Mouse (Mus musculus) hindbrain, embryonic 13.5 days (tissue): Measurements from ENCODE around the gene Znrf1. TPM values are rescaled to one million over a fixed set of nuclear protein-coding genes. Genes with fewer than 3 reads are reported as not detected.
A peak's percentile ranks its signal among the peaks of the same experiment; 100 is the strongest.

Source experiments
- ATAC-seq: fragments of 200-750 bp; cut with Nextera tagmentation; 2 replicates; pipeline ENCODE4 v1.8.0; 2017; ENCODE audit warnings: moderate TSS enrichment; ENCODE audit not compliant: low FRiP score
- H3K27ac ChIP-seq: fragments of 300-500 bp; sonication (generic); 2 replicates; pipeline ENCODE4 v1.5.1; 2015; ENCODE audit warnings: inconsistent platforms, mild to moderate bottlenecking, moderate library complexity
- H3K27me3 ChIP-seq: fragments of 300-500 bp; sonication (generic); 2 replicates; pipeline ENCODE4 v1.6.1; 2015; ENCODE audit warnings: mild to moderate bottlenecking, inconsistent platforms
- H3K36me3 ChIP-seq: fragments of 300-500 bp; sonication (generic); 2 replicates; pipeline ENCODE4 v1.6.1; 2015; ENCODE audit warnings: mild to moderate bottlenecking, inconsistent platforms
- H3K4me1 ChIP-seq: fragments of 300-500 bp; sonication (generic); replicated peaks from 2 replicates; pipeline ENCODE4 v1.6.1; 2015; ENCODE audit warnings: inconsistent platforms
- H3K4me2 ChIP-seq: fragments of 300-500 bp; sonication (generic); 2 replicates; pipeline ENCODE4 v1.6.1; 2015; ENCODE audit warnings: inconsistent platforms, mild to moderate bottlenecking, moderate library complexity
- H3K4me3 ChIP-seq: fragments of 300-500 bp; sonication (generic); 2 replicates; pipeline ENCODE4 v1.5.1; 2015; ENCODE audit warnings: mild to moderate bottlenecking, inconsistent platforms
- H3K9ac ChIP-seq: fragments of 300-500 bp; sonication (generic); 2 replicates; pipeline ENCODE4 v1.6.1; 2015; ENCODE audit warnings: mild to moderate bottlenecking, inconsistent platforms
- H3K9me3 ChIP-seq: fragments of 300-500 bp; sonication (generic); 2 replicates; pipeline ENCODE4 v1.6.1; 2016; ENCODE audit warnings: inconsistent platforms
- WGBS: fragments of 180-500 bp; shearing (Covaris S2); methylation state at CpG from one replicate; pipeline ENCODE4 v1.1.7; 2015; 5-methylcytosine and 5-hydroxymethylcytosine counted together
- polyA plus RNA-seq: library from polyadenylated mRNA; unstranded; fragments of >200 nt; fragmentation: Nextera tagmentation; extraction: Ambion mirVana; gene quantifications from 2 replicates; pipeline ENCODE4 v1.2.1, GENCODE M21; 2015

Znrf1 gene
- polyA plus RNA-seq, 1 experiment from 2014 or later: 80.0 TPM

- no peak for ATAC-seq
- 82% methylated on average over 3 of the region's 3 CpGs for WGBS
These were observed 58.3 kb downstream of the Znrf1 start for GRCm38 (mm10) chr8:111594044-111594840.

GRCm38 (mm10) chr8:111594951-111595350 lies 59.1 kb downstream of the Znrf1 start:
- no peak overlapping the region for H3K4me3 ChIP-seq
- no peak overlapping the region for H3K4me2 ChIP-seq
- peak overlapping the region; percentile 3; the same call in 1 of the 2 replicates for H3K27ac ChIP-seq
- no peak overlapping the region for H3K9ac ChIP-seq
- H3K36me3 ChIP-seq: no peaks in the 10 kb centered on the region
- no peaks in the 10 kb centered on the region for H3K27me3 ChIP-seq
- ATAC-seq: no peak
- H3K9me3 ChIP-seq: no peaks in the 10 kb centered on the region
- WGBS: 90% methylated on average over 2 of the region's 2 CpGs
- H3K4me1 ChIP-seq: peaks cover 73% of the 10 kb centered on the region

More at GRCm38 (mm10) chr8:111594044-111594840, 58.3 kb downstream of the Znrf1 start:
- Histone ChIP-seq H3K9ac (no peak overlapping the region), H3K36me3 (no peaks in the 10 kb centered on the region), H3K4me3 (no peak overlapping the region), H3K27me3 (no peaks in the 10 kb centered on the region), H3K9me3 (no peaks in the 10 kb centered on the region), H3K4me1 (peaks cover 73% of the 10 kb centered on the region), H3K4me2 (no peak overlapping the region), H3K27ac (no peak overlapping the region; the same call in 1 of the 2 replicates)

- H3K4me3 ChIP-seq: no peak overlapping the region
- no peaks in the 10 kb centered on the region for H3K27me3 ChIP-seq
- H3K4me1 ChIP-seq: peaks cover 69% of the 10 kb centered on the region
- WGBS: 86% methylated on average over 15 of the region's 15 CpGs
- peak overlapping the region; percentile 13; the same call in 1 of the 2 replicates for H3K27ac ChIP-seq
- H3K4me2 ChIP-seq: no peak overlapping the region
- H3K36me3 ChIP-seq: no peaks in the 10 kb centered on the region
- H3K9ac ChIP-seq: no peak overlapping the region
- ATAC-seq: 0 out of 2 replicates have a peak, but pooled peaks have one; percentile 44
- H3K9me3 ChIP-seq: no peaks in the 10 kb centered on the region
These were observed 60.0 kb downstream of the Znrf1 start for GRCm38 (mm10) chr8:111595712-111596484.

- Histone ChIP-seq H3K36me3 (no peaks in the 10 kb centered on the region), H3K4me1 (peaks cover 65% of the 10 kb centered on the region), H3K4me2 (no peak overlapping the region), H3K27me3 (no peaks in the 10 kb centered on the region), H3K9ac (no peak overlapping the region), H3K9me3 (no peaks in the 10 kb centered on the region), H3K27ac (peak overlapping the region; percentile 13; the same call in 1 of the 2 replicates), H3K4me3 (no peak overlapping the region)
- no peak for ATAC-seq
- 59% methylated on average over 3 of the region's 3 CpGs for WGBS
These were observed 60.6 kb downstream of the Znrf1 start for GRCm38 (mm10) chr8:111596485-111596821.

- Histone ChIP-seq H3K9me3 (no peaks in the 10 kb centered on the region), H3K4me1 (peaks cover 63% of the 10 kb centered on the region), H3K4me2 (no peak overlapping the region), H3K27me3 (no peaks in the 10 kb centered on the region), H3K27ac (peak overlapping the region; percentile 48), H3K36me3 (no peaks in the 10 kb centered on the region), H3K4me3 (no peak overlapping the region), H3K9ac (no peak overlapping the region)
- 50% methylated on average over 1 of the region's 1 CpGs for WGBS
- no peak for ATAC-seq
These were observed 61.4 kb downstream of the Znrf1 start for GRCm38 (mm10) chr8:111597310-111597709.

GRCm38 (mm10) chr8:111599707-111600444 lies 64.0 kb downstream of the Znrf1 start:
- Histone ChIP-seq H3K4me2 (no peak overlapping the region), H3K4me3 (no peak overlapping the region), H3K36me3 (no peaks in the 10 kb centered on the region), H3K27ac (no peak overlapping the region), H3K9ac (no peak overlapping the region), H3K9me3 (no peaks in the 10 kb centered on the region), H3K4me1 (peaks cover 45% of the 10 kb centered on the region), H3K27me3 (no peaks in the 10 kb centered on the region)
- no peak for ATAC-seq
- 81% methylated on average over 9 of the region's 9 CpGs for WGBS

- 96% methylated on average over 4 of the region's 4 CpGs for WGBS
- no peak for ATAC-seq
These were observed 66.2 kb downstream of the Znrf1 start for GRCm38 (mm10) chr8:111602050-111602449.

GRCm38 (mm10) chr8:111604986-111605385 lies 69.1 kb downstream of the Znrf1 start:
- H3K27me3 ChIP-seq: no peaks in the 10 kb centered on the region
- H3K4me2 ChIP-seq: no peak overlapping the region
- no peaks in the 10 kb centered on the region for H3K9me3 ChIP-seq
- no peak overlapping the region for H3K27ac ChIP-seq
- H3K4me3 ChIP-seq: no peak overlapping the region
- peaks cover 7% of the 10 kb centered on the region; the same call in 1 of the 2 replicates for H3K36me3 ChIP-seq
- H3K9ac ChIP-seq: no peak overlapping the region
- peaks cover 22% of the 10 kb centered on the region for H3K4me1 ChIP-seq
- no peak for ATAC-seq
- WGBS: 89% methylated on average over 2 of the region's 2 CpGs

More at GRCm38 (mm10) chr8:111602050-111602449, 66.2 kb downstream of the Znrf1 start:
- Histone ChIP-seq H3K4me1 (peaks cover 23% of the 10 kb centered on the region), H3K4me2 (no peak overlapping the region), H3K9me3 (no peaks in the 10 kb centered on the region), H3K36me3 (no peaks in the 10 kb centered on the region), H3K4me3 (no peak overlapping the region), H3K27ac (no peak overlapping the region), H3K27me3 (no peaks in the 10 kb centered on the region), H3K9ac (no peak overlapping the region)

GRCm38 (mm10) chr8:111606961-111607360 lies 71.1 kb downstream of the Znrf1 start:
- WGBS: 94% methylated on average over 9 of the region's 9 CpGs
- Histone ChIP-seq H3K4me1 (peaks cover 19% of the 10 kb centered on the region), H3K36me3 (peaks cover 18% of the 10 kb centered on the region), H3K4me2 (no peak overlapping the region), H3K4me3 (no peak overlapping the region), H3K27ac (no peak overlapping the region), H3K9ac (no peak overlapping the region), H3K27me3 (no peaks in the 10 kb centered on the region), H3K9me3 (no peaks in the 10 kb centered on the region)
- ATAC-seq: no peak

GRCm38 (mm10) chr8:111607414-111607813 lies 71.5 kb downstream of the Znrf1 start:
- no peak overlapping the region for H3K9ac ChIP-seq
- H3K4me1 ChIP-seq: peaks cover 19% of the 10 kb centered on the region
- no peaks in the 10 kb centered on the region for H3K27me3 ChIP-seq
- H3K36me3 ChIP-seq: peaks cover 23% of the 10 kb centered on the region
- H3K4me3 ChIP-seq: no peak overlapping the region
- ATAC-seq: no peak
- H3K27ac ChIP-seq: no peak overlapping the region
- WGBS: 95% methylated on average over 7 of the region's 7 CpGs
- no peaks in the 10 kb centered on the region for H3K9me3 ChIP-seq
- H3K4me2 ChIP-seq: no peak overlapping the region

- Histone ChIP-seq H3K4me1 (peaks cover 27% of the 10 kb centered on the region), H3K9me3 (no peaks in the 10 kb centered on the region), H3K27me3 (no peaks in the 10 kb centered on the region), H3K9ac (no peak overlapping the region), H3K27ac (no peak overlapping the region), H3K4me3 (no peak overlapping the region), H3K4me2 (no peak overlapping the region), H3K36me3 (peaks cover 30% of the 10 kb centered on the region)
- WGBS: 86% methylated on average over 5 of the region's 5 CpGs
- no peak for ATAC-seq
These were observed 77.3 kb downstream of the Znrf1 start for GRCm38 (mm10) chr8:111613181-111613580.
